Mouse (Mus musculus) limb, embryonic 14.5 days (tissue): Measurements from ENCODE around the gene Egfr. TPM values are rescaled to one million over a fixed set of nuclear protein-coding genes. Genes with fewer than 3 reads are reported as not detected.

Source experiments
- ATAC-seq: fragments of 200-750 bp; cut with Nextera tagmentation; 2 replicates; pipeline ENCODE4 v1.8.0; 2017; ENCODE audit warnings: low read depth, moderate number of reproducible peaks, moderate TSS enrichment; ENCODE audit not compliant: low FRiP score
- DNase-seq: peaks from one replicate; pipeline ENCODE4 v3.0.0-alpha.2; 2015; ENCODE audit warnings: low spot score
- H3K27ac ChIP-seq: fragments of 300-500 bp; sonication (generic); replicated peaks from 2 replicates; pipeline ENCODE4 v1.5.1; 2014; ENCODE audit warnings: low read depth, mild to moderate bottlenecking, low read length, moderate library complexity, mixed read lengths
- H3K27me3 ChIP-seq: fragments of 300-500 bp; sonication (generic); 2 replicates; pipeline ENCODE4 v1.6.1; 2014; ENCODE audit warnings: low read length, mixed read lengths; ENCODE audit not compliant: control insufficient read depth, insufficient read depth
- H3K36me3 ChIP-seq: fragments of 300-500 bp; sonication (generic); 2 replicates; pipeline ENCODE4 v1.6.1; 2014; ENCODE audit warnings: mild to moderate bottlenecking, low read length, moderate library complexity, mixed read lengths; ENCODE audit not compliant: control insufficient read depth, insufficient read depth
- H3K4me1 ChIP-seq: fragments of 300-500 bp; sonication (generic); 2 replicates; pipeline ENCODE4 v1.6.1; 2014; ENCODE audit warnings: antibody characterized with exemption, low read length, mixed read lengths; ENCODE audit not compliant: control insufficient read depth, insufficient read depth
- H3K4me2 ChIP-seq: fragments of 300-500 bp; sonication (generic); replicated peaks from 2 replicates; pipeline ENCODE4 v1.6.1; 2014; ENCODE audit warnings: low read depth, mild to moderate bottlenecking, low read length, moderate library complexity; ENCODE audit not compliant: severe bottlenecking
- H3K4me3 ChIP-seq: fragments of 300-500 bp; sonication (generic); replicated peaks from 2 replicates; pipeline ENCODE4 v1.5.1; 2014; ENCODE audit warnings: low read length
- H3K9ac ChIP-seq: fragments of 300-500 bp; sonication (generic); 2 replicates; pipeline ENCODE4 v1.6.1; 2014; ENCODE audit warnings: mild to moderate bottlenecking, low read depth, low read length, moderate library complexity; ENCODE audit not compliant: severe bottlenecking
- H3K9me3 ChIP-seq: fragments of 300-500 bp; sonication (generic); 2 replicates; pipeline ENCODE4 v1.6.1; 2016; ENCODE audit warnings: low read length; ENCODE audit not compliant: control insufficient read depth
- POLR2A ChIP-seq: fragments of 200-500 bp; IDR thresholded peaks from 2 replicates; pipeline ENCODE4 v1.8.0; 2012; ENCODE audit warnings: inconsistent platforms, mild to moderate bottlenecking, moderate library complexity, borderline replicate concordance; ENCODE audit not compliant: insufficient read depth, insufficient read length; ENCODE audit errors: extremely low read depth
- WGBS: fragments of 180-500 bp; shearing (Covaris S2); extraction: QIAGEN DNeasy Blood & Tissue Kit; methylation state at CpG from one replicate; pipeline ENCODE4 v1.1.7; 2014; 5-methylcytosine and 5-hydroxymethylcytosine counted together
- polyA plus RNA-seq, 2 experiments: library from polyadenylated mRNA; depleted of rRNA in 1 of 2; stranded (reverse) in 1 of 2; unstranded in 1 of 2; fragments of >200 nt; fragmentation: Nextera tagmentation in 1 of 2; extraction: Ambion mirVana in 1 of 2; gene quantifications; 2 replicates each; pipeline versions ENCODE4 v1.2.1 to v1.2.3; 2012 to 2014

The Egfr gene
- polyA plus RNA-seq, 2 experiments, result 19.8 to 35.8 TPM

- Histone ChIP-seq H3K9me3 (no peaks in the 10 kb centered on the region), H3K4me1 (peaks cover 10% of the 10 kb centered on the region; the same call in 1 of the 2 replicates), H3K4me2 (no peak overlapping the region), H3K4me3 (no peak overlapping the region), H3K36me3 (no peaks in the 10 kb centered on the region), H3K9ac (no peak overlapping the region), H3K27ac (no peak overlapping the region), H3K27me3 (no peaks in the 10 kb centered on the region)
- ATAC-seq (no peak), DNase-seq (no peak)
- no peak for TF ChIP-seq POLR2A
Observed at GRCm38 (mm10) chr11:16795012-16795411, 43.0 kb downstream of the Egfr start.

GRCm38 (mm10) chr11:16795513-16795912, 43.5 kb downstream of the Egfr start:
- TF ChIP-seq POLR2A, result no peak

GRCm38 (mm10) chr11:16797456-16797855, 45.5 kb downstream of the Egfr start:
- Histone ChIP-seq H3K9ac (no peak overlapping the region), H3K4me2 (no peak overlapping the region), H3K36me3 (no peaks in the 10 kb centered on the region), H3K27me3 (no peaks in the 10 kb centered on the region), H3K9me3 (no peaks in the 10 kb centered on the region), H3K4me1 (peaks cover 8% of the 10 kb centered on the region; the same call in 1 of the 2 replicates), H3K27ac (no peak overlapping the region), H3K4me3 (no peak overlapping the region)
- 80% methylated on average over 3 of the region's 3 CpGs for WGBS
- ATAC-seq (no peak), DNase-seq (no peak)
- TF ChIP-seq POLR2A, result no peak

More at GRCm38 (mm10) chr11:16795513-16795912, 43.5 kb downstream of the Egfr start:
- Histone ChIP-seq H3K4me3 (no peak overlapping the region), H3K27me3 (no peaks in the 10 kb centered on the region), H3K4me1 (peaks cover 10% of the 10 kb centered on the region; the same call in 1 of the 2 replicates), H3K9me3 (no peaks in the 10 kb centered on the region), H3K9ac (no peak overlapping the region), H3K36me3 (no peaks in the 10 kb centered on the region), H3K4me2 (no peak overlapping the region), H3K27ac (no peak overlapping the region)
- WGBS, result 69% methylated on average over 6 of the region's 6 CpGs
- ATAC-seq (no peak), DNase-seq (no peak)

GRCm38 (mm10) chr11:16798136-16798535, 46.1 kb downstream of the Egfr start:
- no peak for ATAC-seq
- Histone ChIP-seq H3K4me2 (no peak overlapping the region), H3K4me1 (peaks cover 5% of the 10 kb centered on the region; the same call in 1 of the 2 replicates), H3K4me3 (no peak overlapping the region), H3K9me3 (no peaks in the 10 kb centered on the region), H3K36me3 (no peaks in the 10 kb centered on the region), H3K9ac (no peak overlapping the region), H3K27me3 (no peaks in the 10 kb centered on the region), H3K27ac (no peak overlapping the region)
- no peak for TF ChIP-seq POLR2A
- no peak for DNase-seq

- H3K27me3 ChIP-seq, result no peaks in the 10 kb centered on the region
- H3K4me2 ChIP-seq, result no peak overlapping the region
- H3K36me3 ChIP-seq, result no peaks in the 10 kb centered on the region
- H3K4me1 ChIP-seq, result no peaks in the 10 kb centered on the region
- TF ChIP-seq POLR2A, result no peak
- H3K9ac ChIP-seq, result no peak overlapping the region
- WGBS, result 80% methylated on average over 6 of the region's 6 CpGs
- no peak overlapping the region for H3K4me3 ChIP-seq
- ATAC-seq, result no peak
- H3K9me3 ChIP-seq, result no peaks in the 10 kb centered on the region
- H3K27ac ChIP-seq, result no peak overlapping the region
- DNase-seq, result no peak
Observed at GRCm38 (mm10) chr11:16800507-16800906, 48.5 kb downstream of the Egfr start.

GRCm38 (mm10) chr11:16802668-16803067, 50.7 kb downstream of the Egfr start:
- H3K4me1 ChIP-seq, result 0 out of 2 replicates have a peak, but pooled peaks cover 2% of the 10 kb centered on the region
- no peak overlapping the region for H3K9ac ChIP-seq
- WGBS, result 30% methylated on average over 1 of the region's 1 CpGs
- no peak overlapping the region for H3K4me3 ChIP-seq
- no peak overlapping the region for H3K4me2 ChIP-seq
- no peak for TF ChIP-seq POLR2A
- no peaks in the 10 kb centered on the region for H3K36me3 ChIP-seq
- ATAC-seq (no peak), DNase-seq (no peak)
- H3K9me3 ChIP-seq, result no peaks in the 10 kb centered on the region
- H3K27me3 ChIP-seq, result no peaks in the 10 kb centered on the region
- no peak overlapping the region for H3K27ac ChIP-seq
